Mouse (Mus musculus) left cerebral cortex, adult 18-20 months (tissue): ENCODE data around the gene Fam228b. TPM values are rescaled to one million over a fixed set of nuclear protein-coding genes. Genes with fewer than 3 reads are reported as not detected.

Experiments used
- total RNA-seq, 2 experiments: library from RNA; stranded (reverse); gene quantifications; 2 replicates each; pipeline ENCODE4 v1.2.3; 2021

The Fam228b gene
- total RNA-seq, 2 experiments from 2014 or later: 15.0 to 24.1 TPM

Other genes starting within 250 kb of the Fam228b start
- gene Itsn2, start 176.6 kb downstream of the Fam228b start, total RNA-seq: 10 to 100 TPM; 72.4 to 74.2 TPM
- gene Gm3625, start 176.3 kb downstream of the Fam228b start, total RNA-seq: not detected
- 1 to 10 TPM; 1.7 to 1.9 TPM for gene Fam228a, start 30.8 kb downstream of the Fam228b start, total RNA-seq
- gene Pfn4, start 245 bp downstream of the Fam228b start, total RNA-seq: 10 to 100 TPM; 10.8 to 11.0 TPM
- 10 to 100 TPM; 72.6 to 84.1 TPM for gene Sf3b6, start 48.3 kb upstream of the Fam228b start, total RNA-seq
- gene Fkbp1b, start 72.3 kb upstream of the Fam228b start, total RNA-seq: 10 to 100 TPM; 44.3 to 48.2 TPM
- 10 to 100 TPM; 12.0 to 12.9 TPM for gene Wdcp, start 74.0 kb upstream of the Fam228b start, total RNA-seq
- gene Mfsd2b, start 105.1 kb upstream of the Fam228b start, total RNA-seq: under 1 TPM; 0.40 to 0.63 TPM
- gene Ubxn2a, start 138.4 kb upstream of the Fam228b start, total RNA-seq: 10 to 100 TPM; 57.3 to 62.2 TPM
- gene Atad2b, start 148.1 kb upstream of the Fam228b start, total RNA-seq: 10 to 100 TPM; 29.6 to 30.6 TPM